Mouse (Mus musculus) E14TG2a.4 (cell line): Measurements from ENCODE around the gene Nrip1.

Experiments
- CTCF ChIP-seq: conservative IDR thresholded peaks from 2 replicates; pipeline ENCODE4 v1.5.1; 2014; ENCODE audit warnings: low read length
- NANOG ChIP-seq: IDR thresholded peaks from 2 replicates; pipeline ENCODE4 v1.6.1; 2014; ENCODE audit warnings: borderline replicate concordance, low read length, mixed read lengths

- TF ChIP-seq CTCF (no peak), NANOG (no peak)
Observed at GRCm38 (mm10) chr16:76354841-76355240, 18.8 kb downstream of the Nrip1 start.
